Mouse (Mus musculus): ENCODE measurements around the gene Phxr2. TPM values are rescaled to one million over a fixed set of nuclear protein-coding genes. Genes with fewer than 3 reads are reported as not detected.

Phxr2 gene
- polyA plus RNA-seq, 1 experiment from 2014 or later, result not detected

GRCm38 (mm10) chr10:99127691-99128261, 1.7 kb upstream of the Phxr2 start:
- Histone ChIP-seq H3K36me3 (ENCODE audit: control insufficient read depth, insufficient read depth, low read length) (0 out of 2 replicates have a peak, but pooled peaks cover under 1% of the 10 kb centered on the region), H3K9me3 (ENCODE audit: control insufficient read depth, low read length) (no peaks in the 10 kb centered on the region), H3K27me3 (replicated peaks; ENCODE audit: control insufficient read depth, insufficient read depth, low read length) (no peaks in the 10 kb centered on the region), H3K9ac (ENCODE audit: low read depth, low read length) (no peak overlapping the region), H3K4me2 (ENCODE audit: low read depth, low read length) (no peak overlapping the region), H3K4me3 (ENCODE audit: low read depth, low read length) (no peak overlapping the region), H3K4me1 (ENCODE audit: control insufficient read depth, insufficient read depth, low read length) (no peaks in the 10 kb centered on the region), H3K27ac (replicated peaks; ENCODE audit: low read depth, low read length) (no peak overlapping the region)
- DNase-seq (ENCODE audit: low spot score) (peak; percentile 38), ATAC-seq (ENCODE audit: low read depth) (no peak)
- WGBS, result 64% methylated on average over 11 of the region's 11 CpGs

- H3K4me3 ChIP-seq (ENCODE audit: low read depth, low read length), result no peak overlapping the region
- 88% methylated on average over 14 of the region's 14 CpGs for WGBS
- no peak overlapping the region for H3K27ac ChIP-seq (replicated peaks; ENCODE audit: low read depth, low read length)
- H3K4me1 ChIP-seq (ENCODE audit: control insufficient read depth, insufficient read depth, low read length), result no peaks in the 10 kb centered on the region
- no peak for ATAC-seq (ENCODE audit: low read depth)
- no peaks in the 10 kb centered on the region for H3K36me3 ChIP-seq (ENCODE audit: control insufficient read depth, insufficient read depth, low read length)
- H3K9ac ChIP-seq (ENCODE audit: low read depth, low read length), result no peak overlapping the region
- no peaks in the 10 kb centered on the region for H3K9me3 ChIP-seq (ENCODE audit: control insufficient read depth, low read length)
- no peaks in the 10 kb centered on the region for H3K27me3 ChIP-seq (replicated peaks; ENCODE audit: control insufficient read depth, insufficient read depth, low read length)
- H3K4me2 ChIP-seq (ENCODE audit: low read depth, low read length), result no peak overlapping the region
- DNase-seq (ENCODE audit: low spot score), result no peak
Observed at GRCm38 (mm10) chr10:99126954-99127353, 829 bp upstream of the Phxr2 start.

GRCm38 (mm10) chr10:99119471-99119870, 6.7 kb downstream of the Phxr2 start:
- no peak overlapping the region for H3K9ac ChIP-seq (ENCODE audit: low read depth, low read length)
- no peak overlapping the region for H3K4me2 ChIP-seq (ENCODE audit: low read depth, low read length)
- H3K36me3 ChIP-seq (ENCODE audit: control insufficient read depth, insufficient read depth, low read length), result no peaks in the 10 kb centered on the region
- no peaks in the 10 kb centered on the region for H3K9me3 ChIP-seq (ENCODE audit: control insufficient read depth, low read length)
- H3K27ac ChIP-seq (replicated peaks; ENCODE audit: low read depth, low read length), result no peak overlapping the region
- ATAC-seq (ENCODE audit: low read depth) (no peak), DNase-seq (ENCODE audit: low spot score) (no peak)
- no peaks in the 10 kb centered on the region for H3K27me3 ChIP-seq (replicated peaks; ENCODE audit: control insufficient read depth, insufficient read depth, low read length)
- 83% methylated on average over 4 of the region's 4 CpGs for WGBS
- H3K4me3 ChIP-seq (ENCODE audit: low read depth, low read length), result no peak overlapping the region
- H3K4me1 ChIP-seq (ENCODE audit: control insufficient read depth, insufficient read depth, low read length), result 0 out of 2 replicates have a peak, but pooled peaks cover 8% of the 10 kb centered on the region

GRCm38 (mm10) chr10:99118697-99119096, 7.4 kb downstream of the Phxr2 start:
- Histone ChIP-seq H3K4me1 (ENCODE audit: control insufficient read depth, insufficient read depth, low read length) (0 out of 2 replicates have a peak, but pooled peaks cover 8% of the 10 kb centered on the region), H3K9ac (ENCODE audit: low read depth, low read length) (no peak overlapping the region), H3K36me3 (ENCODE audit: control insufficient read depth, insufficient read depth, low read length) (no peaks in the 10 kb centered on the region), H3K27me3 (replicated peaks; ENCODE audit: control insufficient read depth, insufficient read depth, low read length) (no peaks in the 10 kb centered on the region), H3K27ac (replicated peaks; ENCODE audit: low read depth, low read length) (no peak overlapping the region), H3K4me2 (ENCODE audit: low read depth, low read length) (no peak overlapping the region), H3K9me3 (ENCODE audit: control insufficient read depth, low read length) (no peaks in the 10 kb centered on the region), H3K4me3 (ENCODE audit: low read depth, low read length) (no peak overlapping the region)
- peak; percentile 66 for DNase-seq (ENCODE audit: low spot score)
- 37% methylated on average over 6 of the region's 6 CpGs for WGBS
- ATAC-seq (ENCODE audit: low read depth), result peak; percentile 75

GRCm38 (mm10) chr10:99117876-99118275, 8.2 kb downstream of the Phxr2 start:
- WGBS, result 68% methylated on average over 10 of the region's 10 CpGs
- no peaks in the 10 kb centered on the region for H3K9me3 ChIP-seq (ENCODE audit: control insufficient read depth, low read length)
- no peak overlapping the region for H3K4me2 ChIP-seq (ENCODE audit: low read depth, low read length)
- no peak overlapping the region for H3K27ac ChIP-seq (replicated peaks; ENCODE audit: low read depth, low read length)
- H3K4me1 ChIP-seq (ENCODE audit: control insufficient read depth, insufficient read depth, low read length), result 0 out of 2 replicates have a peak, but pooled peaks cover 8% of the 10 kb centered on the region
- no peaks in the 10 kb centered on the region for H3K27me3 ChIP-seq (replicated peaks; ENCODE audit: control insufficient read depth, insufficient read depth, low read length)
- DNase-seq (ENCODE audit: low spot score), result no peak
- no peaks in the 10 kb centered on the region for H3K36me3 ChIP-seq (ENCODE audit: control insufficient read depth, insufficient read depth, low read length)
- no peak overlapping the region for H3K4me3 ChIP-seq (ENCODE audit: low read depth, low read length)
- H3K9ac ChIP-seq (ENCODE audit: low read depth, low read length), result no peak overlapping the region
- no peak for ATAC-seq (ENCODE audit: low read depth)

GRCm38 (mm10) chr10:99116650-99117615, 9.2 kb downstream of the Phxr2 start:
- ATAC-seq (ENCODE audit: low read depth) (no peak), DNase-seq (ENCODE audit: low spot score) (no peak)
- Histone ChIP-seq H3K36me3 (ENCODE audit: control insufficient read depth, insufficient read depth, low read length) (no peaks in the 10 kb centered on the region), H3K27ac (replicated peaks; ENCODE audit: low read depth, low read length) (no peak overlapping the region), H3K27me3 (replicated peaks; ENCODE audit: control insufficient read depth, insufficient read depth, low read length) (no peaks in the 10 kb centered on the region), H3K4me1 (ENCODE audit: control insufficient read depth, insufficient read depth, low read length) (0 out of 2 replicates have a peak, but pooled peaks cover 8% of the 10 kb centered on the region), H3K4me3 (ENCODE audit: low read depth, low read length) (no peak overlapping the region), H3K9me3 (ENCODE audit: control insufficient read depth, low read length) (no peaks in the 10 kb centered on the region), H3K9ac (ENCODE audit: low read depth, low read length) (no peak overlapping the region), H3K4me2 (ENCODE audit: low read depth, low read length) (no peak overlapping the region)
- 84% methylated on average over 16 of the region's 16 CpGs for WGBS

- Histone ChIP-seq H3K27ac (replicated peaks; ENCODE audit: low read depth, low read length) (no peak overlapping the region), H3K4me3 (ENCODE audit: low read depth, low read length) (no peak overlapping the region), H3K4me2 (ENCODE audit: low read depth, low read length) (no peak overlapping the region), H3K4me1 (ENCODE audit: control insufficient read depth, insufficient read depth, low read length) (0 out of 2 replicates have a peak, but pooled peaks cover 8% of the 10 kb centered on the region), H3K36me3 (ENCODE audit: control insufficient read depth, insufficient read depth, low read length) (no peaks in the 10 kb centered on the region; the same call in 1 of the 2 replicates), H3K9me3 (ENCODE audit: control insufficient read depth, low read length) (no peaks in the 10 kb centered on the region), H3K27me3 (replicated peaks; ENCODE audit: control insufficient read depth, insufficient read depth, low read length) (no peaks in the 10 kb centered on the region), H3K9ac (ENCODE audit: low read depth, low read length) (no peak overlapping the region)
- no peak for DNase-seq (ENCODE audit: low spot score)
- 51% methylated on average over 8 of the region's 8 CpGs for WGBS
- ATAC-seq (ENCODE audit: low read depth), result no peak
Observed at GRCm38 (mm10) chr10:99116237-99116632, 9.9 kb downstream of the Phxr2 start.

- H3K9ac ChIP-seq (ENCODE audit: low read depth, low read length), result no peak overlapping the region
- H3K4me3 ChIP-seq (ENCODE audit: low read depth, low read length), result no peak overlapping the region
- 37% methylated on average over 18 of the region's 18 CpGs for WGBS
- no peak overlapping the region for H3K27ac ChIP-seq (replicated peaks; ENCODE audit: low read depth, low read length)
- no peak for ATAC-seq (ENCODE audit: low read depth)
- H3K27me3 ChIP-seq (replicated peaks; ENCODE audit: control insufficient read depth, insufficient read depth, low read length), result no peaks in the 10 kb centered on the region
- H3K9me3 ChIP-seq (ENCODE audit: control insufficient read depth, low read length), result no peaks in the 10 kb centered on the region
- no peak for DNase-seq (ENCODE audit: low spot score)
- H3K36me3 ChIP-seq (ENCODE audit: control insufficient read depth, insufficient read depth, low read length), result peaks cover 3% of the 10 kb centered on the region; the same call in 1 of the 2 replicates
- no peak overlapping the region for H3K4me2 ChIP-seq (ENCODE audit: low read depth, low read length)
- 0 out of 2 replicates have a peak, but pooled peaks cover 8% of the 10 kb centered on the region for H3K4me1 ChIP-seq (ENCODE audit: control insufficient read depth, insufficient read depth, low read length)
Observed at GRCm38 (mm10) chr10:99115471-99116236, 10.5 kb downstream of the Phxr2 start.
